Mouse (Mus musculus): ENCODE data around the gene Phgr1. TPM values are rescaled to one million over a fixed set of nuclear protein-coding genes. Genes with fewer than 3 reads are reported as not detected.

The Phgr1 gene
- polyA plus RNA-seq, 1 experiment from 2014 or later = not detected

- WGBS = 89% methylated on average over 2 of the region's 2 CpGs
These were observed 2.0 kb downstream of the Phgr1 start for GRCm38 (mm10) chr2:118774536-118774935.

GRCm38 (mm10) chr2:118775396-118775795 lies 2.8 kb downstream of the Phgr1 start:
- Histone ChIP-seq H3K9me3 (no peaks in the 10 kb centered on the region), H3K27ac (no peak overlapping the region), H3K36me3 (no peaks in the 10 kb centered on the region), H3K4me3 (no peak overlapping the region), H3K27me3 (ENCODE audit: insufficient read depth, poor library complexity, severe bottlenecking) (peaks cover 10% of the 10 kb centered on the region), H3K4me1 (replicated peaks) (peaks cover 18% of the 10 kb centered on the region)
- no peak for DNase-seq (ENCODE audit: low spot score)
- 82% methylated on average over 1 of the region's 1 CpGs for WGBS

More at GRCm38 (mm10) chr2:118774536-118774935, 2.0 kb downstream of the Phgr1 start:
- H3K9me3 ChIP-seq = no peaks in the 10 kb centered on the region
- no peak overlapping the region for H3K4me3 ChIP-seq
- H3K27me3 ChIP-seq (ENCODE audit: insufficient read depth, poor library complexity, severe bottlenecking) = peaks cover 4% of the 10 kb centered on the region; the same call in 1 of the 2 replicates
- H3K36me3 ChIP-seq = no peaks in the 10 kb centered on the region
- DNase-seq (ENCODE audit: low spot score) = no peak
- H3K27ac ChIP-seq = no peak overlapping the region
- peaks cover 10% of the 10 kb centered on the region for H3K4me1 ChIP-seq (replicated peaks)

GRCm38 (mm10) chr2:118775846-118776245 lies 3.3 kb downstream of the Phgr1 start:
- H3K27me3 ChIP-seq (ENCODE audit: insufficient read depth, poor library complexity, severe bottlenecking) = peaks cover 14% of the 10 kb centered on the region
- whole genome bisulfite sequencing = 80% methylated on average over 4 of the region's 4 CpGs
- peaks cover 18% of the 10 kb centered on the region for H3K4me1 ChIP-seq (replicated peaks)
- no peak overlapping the region for H3K27ac ChIP-seq
- no peak for DNase-seq (ENCODE audit: low spot score)
- no peaks in the 10 kb centered on the region for H3K36me3 ChIP-seq
- H3K4me3 ChIP-seq = no peak overlapping the region
- no peaks in the 10 kb centered on the region for H3K9me3 ChIP-seq

- H3K4me3 ChIP-seq = no peak overlapping the region
- H3K36me3 ChIP-seq = no peaks in the 10 kb centered on the region
- peaks cover 17% of the 10 kb centered on the region for H3K27me3 ChIP-seq (ENCODE audit: insufficient read depth, poor library complexity, severe bottlenecking)
- H3K4me1 ChIP-seq (replicated peaks) = peaks cover 18% of the 10 kb centered on the region
- WGBS = 86% methylated on average over 2 of the region's 2 CpGs
- no peak overlapping the region for H3K27ac ChIP-seq
- H3K9me3 ChIP-seq = no peaks in the 10 kb centered on the region
- DNase-seq (ENCODE audit: low spot score) = no peak
These were observed 3.7 kb downstream of the Phgr1 start for GRCm38 (mm10) chr2:118776295-118776694.

- DNase-seq (ENCODE audit: low spot score) = no peak
- WGBS = 80% methylated on average over 4 of the region's 4 CpGs
These were observed 5.8 kb downstream of the Phgr1 start for GRCm38 (mm10) chr2:118778418-118778817.

GRCm38 (mm10) chr2:118779065-118779464 lies 6.5 kb downstream of the Phgr1 start:
- H3K36me3 ChIP-seq = no peaks in the 10 kb centered on the region
- H3K4me1 ChIP-seq (replicated peaks) = peaks cover 18% of the 10 kb centered on the region
- DNase-seq (ENCODE audit: low spot score) = no peak
- H3K27ac ChIP-seq = peak overlapping the region; percentile 84
- H3K9me3 ChIP-seq = no peaks in the 10 kb centered on the region
- WGBS = 9% methylated on average over 10 of the region's 10 CpGs
- H3K27me3 ChIP-seq (ENCODE audit: insufficient read depth, poor library complexity, severe bottlenecking) = peaks cover 17% of the 10 kb centered on the region
- H3K4me3 ChIP-seq = peak overlapping the region; percentile 50

More at GRCm38 (mm10) chr2:118778418-118778817, 5.8 kb downstream of the Phgr1 start:
- no peaks in the 10 kb centered on the region for H3K9me3 ChIP-seq
- peaks cover 17% of the 10 kb centered on the region for H3K27me3 ChIP-seq (ENCODE audit: insufficient read depth, poor library complexity, severe bottlenecking)
- no peak overlapping the region for H3K4me3 ChIP-seq
- no peak overlapping the region for H3K27ac ChIP-seq
- no peaks in the 10 kb centered on the region for H3K36me3 ChIP-seq
- H3K4me1 ChIP-seq (replicated peaks) = peaks cover 18% of the 10 kb centered on the region

GRCm38 (mm10) chr2:118779504-118780480 lies 7.2 kb downstream of the Phgr1 start, which contains the start of gene Disp2:
Gene Disp2, plus strand, starts transcription at chr2:118779719.
- WGBS = 11% methylated on average over 39 of the region's 39 CpGs
- no peaks in the 10 kb centered on the region for H3K36me3 ChIP-seq
- H3K27me3 ChIP-seq (ENCODE audit: insufficient read depth, poor library complexity, severe bottlenecking) = peaks cover 17% of the 10 kb centered on the region
- H3K9me3 ChIP-seq = no peaks in the 10 kb centered on the region
- H3K27ac ChIP-seq = peak within 1 kb of the TSS; percentile 84
- peak; percentile 96 for DNase-seq (ENCODE audit: low spot score)
- peaks cover 18% of the 10 kb centered on the region for H3K4me1 ChIP-seq (replicated peaks)
- peak within 1 kb of the TSS; percentile 50 for H3K4me3 ChIP-seq

GRCm38 (mm10) chr2:118781115-118781514 lies 8.5 kb downstream of the Phgr1 start:
- no peak for DNase-seq (ENCODE audit: low spot score)
- Histone ChIP-seq H3K36me3 (no peaks in the 10 kb centered on the region), H3K27ac (no peak overlapping the region), H3K4me3 (no peak overlapping the region), H3K27me3 (ENCODE audit: insufficient read depth, poor library complexity, severe bottlenecking) (peaks cover 17% of the 10 kb centered on the region), H3K4me1 (replicated peaks) (peaks cover 16% of the 10 kb centered on the region), H3K9me3 (no peaks in the 10 kb centered on the region)
- 33% methylated on average over 1 of the region's 1 CpGs for WGBS

- H3K36me3 ChIP-seq = peaks cover 2% of the 10 kb centered on the region; the same call in 1 of the 2 replicates
- peaks cover 16% of the 10 kb centered on the region for H3K4me1 ChIP-seq (replicated peaks)
- DNase-seq (ENCODE audit: low spot score) = no peak
- H3K27ac ChIP-seq = no peak overlapping the region
- 78% methylated on average over 4 of the region's 4 CpGs for WGBS
- H3K9me3 ChIP-seq = no peaks in the 10 kb centered on the region
- peaks cover 19% of the 10 kb centered on the region for H3K27me3 ChIP-seq (ENCODE audit: insufficient read depth, poor library complexity, severe bottlenecking)
- no peak overlapping the region for H3K4me3 ChIP-seq
These were observed 9.7 kb downstream of the Phgr1 start for GRCm38 (mm10) chr2:118782303-118782702.

- Histone ChIP-seq H3K27me3 (ENCODE audit: insufficient read depth, poor library complexity, severe bottlenecking) (peaks cover 27% of the 10 kb centered on the region), H3K27ac (no peak overlapping the region), H3K36me3 (peaks cover 5% of the 10 kb centered on the region; the same call in 1 of the 2 replicates), H3K4me3 (no peak overlapping the region), H3K4me1 (replicated peaks) (peaks cover 16% of the 10 kb centered on the region), H3K9me3 (no peaks in the 10 kb centered on the region)
- 68% methylated on average over 5 of the region's 5 CpGs for WGBS
- no peak for DNase-seq (ENCODE audit: low spot score)
These were observed 10.5 kb downstream of the Phgr1 start for GRCm38 (mm10) chr2:118783093-118783492.

GRCm38 (mm10) chr2:118783663-118784062 lies 11.1 kb downstream of the Phgr1 start:
- H3K27me3 ChIP-seq (ENCODE audit: insufficient read depth, poor library complexity, severe bottlenecking) = peaks cover 27% of the 10 kb centered on the region
- no peak for DNase-seq (ENCODE audit: low spot score)
- H3K9me3 ChIP-seq = no peaks in the 10 kb centered on the region
- WGBS = 88% methylated on average over 7 of the region's 7 CpGs
- peaks cover 5% of the 10 kb centered on the region; the same call in 1 of the 2 replicates for H3K36me3 ChIP-seq
- peaks cover 16% of the 10 kb centered on the region for H3K4me1 ChIP-seq (replicated peaks)
- no peak overlapping the region for H3K4me3 ChIP-seq
- no peak overlapping the region for H3K27ac ChIP-seq

- Histone ChIP-seq H3K4me3 (no peak overlapping the region), H3K27ac (no peak overlapping the region), H3K4me1 (replicated peaks) (peaks cover 13% of the 10 kb centered on the region), H3K27me3 (ENCODE audit: insufficient read depth, poor library complexity, severe bottlenecking) (peaks cover 40% of the 10 kb centered on the region), H3K9me3 (no peaks in the 10 kb centered on the region), H3K36me3 (peaks cover 5% of the 10 kb centered on the region; the same call in 1 of the 2 replicates)
- no peak for DNase-seq (ENCODE audit: low spot score)
- WGBS = 90% methylated on average over 5 of the region's 5 CpGs
These were observed 14.0 kb downstream of the Phgr1 start for GRCm38 (mm10) chr2:118786525-118786924.

- WGBS = 90% methylated on average over 11 of the region's 11 CpGs
- Histone ChIP-seq H3K27me3 (ENCODE audit: insufficient read depth, poor library complexity, severe bottlenecking) (peaks cover 53% of the 10 kb centered on the region), H3K4me3 (no peak overlapping the region), H3K36me3 (peaks cover 5% of the 10 kb centered on the region; the same call in 1 of the 2 replicates), H3K4me1 (replicated peaks) (peaks cover 13% of the 10 kb centered on the region), H3K9me3 (no peaks in the 10 kb centered on the region), H3K27ac (no peak overlapping the region)
- no peak for DNase-seq (ENCODE audit: low spot score)
These were observed 16.9 kb downstream of the Phgr1 start for GRCm38 (mm10) chr2:118789501-118789900.
